Mouse (Mus musculus) retina, embryonic 14.5 days (tissue): ENCODE data around the gene Pax7.
A peak's percentile ranks its signal among the peaks of the same experiment; 100 is the strongest.

Experiments
- DNase-seq: peaks from one replicate; pipeline ENCODE4 v3.0.0-alpha.2; 2015; ENCODE audit warnings: low spot score

Gene Pax7

DNA sequence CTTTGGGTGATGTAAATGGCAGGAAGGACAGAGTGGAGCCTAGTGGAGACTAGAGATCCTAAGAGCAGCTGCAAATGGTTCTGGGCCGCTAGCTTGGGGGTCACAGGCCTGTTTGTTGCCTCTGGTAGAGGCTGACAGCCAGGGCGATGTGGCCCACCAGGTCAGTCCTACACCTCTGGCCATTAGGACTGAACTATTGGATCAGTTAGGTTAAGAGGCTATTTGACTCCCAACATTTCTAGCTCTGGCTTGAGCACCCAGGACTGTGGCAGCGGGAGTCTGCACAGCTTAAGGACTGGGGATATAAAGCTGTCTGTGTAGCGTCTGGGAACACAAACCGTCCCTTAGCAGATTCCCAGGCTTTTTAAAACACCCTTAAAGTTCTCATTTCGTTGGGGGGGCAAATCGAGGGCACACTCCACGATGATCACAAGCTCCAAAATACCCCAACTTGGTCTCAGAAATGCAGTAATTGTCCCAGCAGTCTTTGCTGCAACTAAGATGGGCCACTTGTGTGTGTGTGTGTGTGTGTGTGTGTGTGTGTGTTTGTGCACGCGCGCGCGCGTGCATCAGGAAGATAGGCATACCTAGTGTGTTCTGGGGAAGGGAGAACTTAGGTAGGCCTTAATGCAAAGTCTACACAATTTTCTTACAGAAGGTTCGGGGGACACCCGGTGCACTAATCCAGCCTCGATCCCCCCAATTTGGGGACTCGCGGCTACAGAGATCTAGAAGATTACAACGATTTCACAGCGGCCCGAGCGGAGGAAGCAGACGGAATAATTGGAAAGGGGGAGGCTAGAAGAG, 2.5 kb downstream of the Pax7 start:
- no peak for DNase-seq

DNA sequence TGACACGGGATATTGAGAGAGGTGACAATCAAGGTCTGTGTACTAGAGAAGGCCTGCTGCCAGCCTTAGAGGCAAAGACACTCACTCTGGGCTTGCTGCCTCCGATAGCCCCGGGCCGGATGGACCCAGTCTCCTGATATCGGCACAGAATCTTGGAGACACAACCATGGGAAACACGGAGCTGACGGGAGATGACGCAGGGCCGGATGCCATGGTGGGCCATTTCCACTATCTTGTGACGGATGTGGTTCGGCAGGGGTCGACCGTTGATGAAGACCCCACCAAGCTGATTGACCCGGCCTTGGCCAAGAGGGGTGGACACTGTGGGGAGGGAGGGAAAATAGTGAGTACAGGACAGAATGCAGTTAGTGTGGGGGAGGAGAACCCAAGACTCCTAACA, 3.3 kb downstream of the Pax7 start:
- DNase-seq = no peak

DNA sequence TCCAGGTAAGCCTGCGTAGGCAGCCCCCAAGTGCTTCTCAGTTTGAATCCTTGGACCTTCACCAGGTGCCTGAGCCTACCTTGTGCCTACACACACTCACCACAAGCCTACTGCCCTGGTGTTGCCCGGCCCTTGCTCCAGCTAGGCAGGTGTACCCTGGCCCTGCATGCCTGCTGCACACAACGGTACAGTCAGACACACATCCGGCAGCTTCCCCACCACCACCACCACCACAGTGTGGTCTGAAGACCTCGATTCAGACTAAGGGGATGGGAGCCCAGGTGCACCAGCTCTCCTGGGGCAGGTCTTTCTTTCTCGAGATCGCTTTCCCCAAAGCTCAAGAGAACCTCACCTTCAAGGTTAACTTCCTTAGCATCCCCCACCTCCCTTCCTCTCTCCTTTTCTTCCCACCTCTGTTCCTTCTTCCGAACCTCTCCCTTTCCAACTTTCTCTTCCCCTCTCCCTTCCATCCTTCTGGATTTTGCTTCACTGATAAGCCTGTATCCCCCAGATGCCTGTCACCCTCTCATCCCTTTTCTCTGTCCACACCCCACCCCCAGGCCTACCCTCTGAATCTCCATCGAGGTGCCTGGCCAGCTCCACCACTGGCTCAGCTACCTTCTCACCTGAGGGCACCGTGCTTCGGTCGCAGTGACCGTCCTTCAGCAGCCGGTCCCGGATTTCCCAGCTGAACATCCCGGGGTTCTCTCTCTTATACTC, 4.3 kb downstream of the Pax7 start:
- no peak for DNase-seq

DNA sequence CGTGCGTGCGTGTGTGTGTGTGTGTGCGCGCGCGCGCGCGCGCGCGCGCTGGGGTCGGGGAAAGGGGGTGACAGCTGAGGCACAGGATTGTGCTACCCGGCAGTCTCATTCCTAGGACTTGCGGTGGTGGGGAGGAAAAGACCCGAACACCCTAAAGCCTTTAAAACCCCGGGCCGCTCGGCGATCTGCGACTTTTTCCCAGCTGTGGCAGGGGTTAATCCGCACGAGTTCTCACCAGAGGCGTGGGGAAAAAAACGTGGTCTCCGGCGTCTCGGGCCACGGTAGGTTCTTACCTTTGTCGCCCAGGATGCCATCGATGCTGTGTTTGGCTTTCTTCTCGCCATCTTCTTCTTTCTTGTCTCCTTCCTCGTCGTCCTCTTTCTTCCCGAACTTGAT, 5.0 kb downstream of the Pax7 start:
- DNase-seq = no peak

DNA sequence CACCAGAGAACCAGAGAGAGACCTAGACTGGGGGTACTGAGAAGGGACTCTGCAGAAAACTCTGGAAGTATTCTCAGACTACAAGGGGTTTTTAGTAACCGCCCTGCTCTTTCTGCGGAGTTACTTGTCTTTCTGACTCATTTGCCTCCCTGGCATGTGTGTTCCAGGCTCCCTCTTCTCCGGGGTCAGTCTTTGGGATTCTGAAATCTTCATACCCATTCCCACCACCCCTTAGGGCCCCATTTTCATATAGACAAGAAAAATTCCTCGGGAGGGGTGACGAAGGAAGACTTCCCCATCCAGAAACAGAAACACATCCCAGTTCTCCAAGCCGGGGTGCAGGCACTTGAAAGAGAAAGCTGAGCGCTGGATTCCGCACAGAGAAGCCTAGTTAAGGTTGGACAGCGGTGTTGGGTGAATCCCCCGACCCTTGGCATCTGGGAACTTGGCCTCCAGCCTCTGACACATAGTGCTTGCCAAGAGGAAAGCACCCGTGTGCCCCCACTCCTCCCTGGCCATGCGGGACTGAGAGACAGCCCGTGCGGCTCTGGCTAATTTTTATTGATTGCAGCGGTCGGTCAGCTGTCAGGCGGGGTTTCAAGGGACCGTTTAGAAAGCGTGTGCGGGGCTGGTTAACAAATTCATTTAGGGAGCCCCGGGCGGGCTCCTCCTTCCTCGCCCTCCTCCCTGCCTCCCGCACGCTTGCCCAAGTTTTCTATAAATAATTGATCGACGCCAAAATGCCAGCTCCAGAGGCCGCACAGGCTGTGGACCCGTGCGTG, 5.6 kb downstream of the Pax7 start:
- DNase-seq = no peak

DNA sequence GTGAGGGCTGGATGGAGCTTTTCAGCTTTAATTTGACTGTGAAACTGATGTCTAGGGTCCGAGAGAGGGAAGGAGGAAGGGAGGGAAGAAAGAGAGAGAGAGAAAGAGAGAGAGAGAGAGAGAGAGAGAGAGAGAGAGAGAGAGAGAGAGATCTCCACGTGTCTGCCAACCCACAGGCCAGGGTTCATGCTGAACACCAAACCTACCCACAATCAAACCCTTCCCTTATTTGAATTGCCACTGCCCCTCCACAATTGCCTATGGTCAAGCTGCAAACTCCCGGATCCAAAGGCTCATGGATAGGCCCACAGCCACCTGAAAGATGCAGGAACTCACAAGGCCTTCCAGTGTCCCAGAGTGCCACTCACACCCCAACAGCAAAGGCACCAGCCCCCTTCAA, 7.1 kb downstream of the Pax7 start:
- no peak for DNase-seq

DNA sequence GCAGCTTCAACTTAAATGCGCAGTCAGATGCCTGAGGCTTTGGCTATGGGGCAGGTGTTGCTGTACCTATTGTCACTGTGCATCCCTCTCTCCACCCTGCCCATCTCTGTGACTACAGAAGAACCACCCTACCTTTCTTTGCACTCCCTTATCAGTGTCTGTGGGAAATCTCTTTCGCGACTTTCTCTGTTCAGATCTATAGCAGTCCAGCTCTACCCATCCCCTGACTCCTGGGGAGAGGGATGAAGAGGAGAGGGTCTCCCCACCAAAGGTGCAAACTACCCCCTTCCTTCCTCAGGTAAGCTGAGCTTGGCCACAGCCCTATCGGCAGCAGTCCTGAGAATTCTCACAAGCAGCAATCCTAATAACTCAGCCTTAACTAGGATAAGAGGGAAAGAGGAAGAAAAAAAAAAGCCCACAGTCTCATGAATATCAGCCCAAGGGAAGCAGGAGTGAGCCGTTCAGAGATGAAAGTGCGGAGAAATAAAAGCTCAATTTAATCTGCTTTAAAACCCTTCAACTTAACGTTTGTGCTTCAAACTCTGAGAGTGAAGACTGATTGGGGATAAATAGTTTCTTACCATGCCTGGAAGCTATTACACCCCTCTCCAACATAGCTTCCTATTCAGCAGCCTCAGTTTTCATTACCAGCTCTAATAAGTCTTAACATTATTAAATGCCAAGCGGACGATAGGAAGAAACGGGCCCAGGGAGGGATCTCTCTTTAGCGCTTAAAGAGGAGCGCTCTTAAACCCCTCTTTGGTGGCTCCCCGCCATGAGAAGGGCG, 7.8 kb downstream of the Pax7 start:
- no peak for DNase-seq

DNA sequence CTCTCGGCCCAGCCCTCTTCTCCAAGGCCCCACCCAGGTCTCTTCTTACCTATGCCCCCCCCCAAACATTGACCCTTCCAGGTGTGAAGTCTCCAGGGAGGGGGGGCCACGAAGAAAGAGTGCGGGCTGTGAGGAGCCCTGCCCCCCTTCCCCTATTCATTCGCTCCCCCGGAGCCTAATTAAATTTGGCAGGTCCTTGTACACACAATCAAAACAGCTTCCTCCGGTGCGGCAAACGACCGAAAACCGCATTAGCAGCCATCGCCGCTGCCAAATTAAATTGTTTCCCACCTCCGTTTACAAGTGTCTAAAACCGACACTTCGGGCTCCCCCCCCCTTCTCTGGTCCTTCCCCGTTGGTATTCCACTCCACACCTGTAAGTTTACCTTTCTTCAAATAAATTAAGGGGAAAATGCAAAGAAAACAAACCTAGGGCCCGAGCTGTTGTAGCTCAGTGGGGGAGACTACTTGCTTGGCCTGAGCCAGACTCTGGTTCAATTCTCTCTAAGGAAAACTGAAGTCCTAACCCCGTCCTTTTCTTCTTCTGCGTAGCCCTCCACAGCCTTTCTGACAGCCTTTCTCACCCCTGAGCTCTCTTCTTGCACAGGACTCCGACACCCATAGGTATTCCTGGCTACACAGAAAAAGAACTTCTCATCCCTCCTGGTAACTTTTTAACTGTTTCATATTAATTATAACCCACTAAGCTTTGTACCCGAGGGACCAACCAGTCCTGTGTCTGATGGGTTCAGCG, 8.6 kb downstream of the Pax7 start:
- DNase-seq = peak; percentile 49

DNA sequence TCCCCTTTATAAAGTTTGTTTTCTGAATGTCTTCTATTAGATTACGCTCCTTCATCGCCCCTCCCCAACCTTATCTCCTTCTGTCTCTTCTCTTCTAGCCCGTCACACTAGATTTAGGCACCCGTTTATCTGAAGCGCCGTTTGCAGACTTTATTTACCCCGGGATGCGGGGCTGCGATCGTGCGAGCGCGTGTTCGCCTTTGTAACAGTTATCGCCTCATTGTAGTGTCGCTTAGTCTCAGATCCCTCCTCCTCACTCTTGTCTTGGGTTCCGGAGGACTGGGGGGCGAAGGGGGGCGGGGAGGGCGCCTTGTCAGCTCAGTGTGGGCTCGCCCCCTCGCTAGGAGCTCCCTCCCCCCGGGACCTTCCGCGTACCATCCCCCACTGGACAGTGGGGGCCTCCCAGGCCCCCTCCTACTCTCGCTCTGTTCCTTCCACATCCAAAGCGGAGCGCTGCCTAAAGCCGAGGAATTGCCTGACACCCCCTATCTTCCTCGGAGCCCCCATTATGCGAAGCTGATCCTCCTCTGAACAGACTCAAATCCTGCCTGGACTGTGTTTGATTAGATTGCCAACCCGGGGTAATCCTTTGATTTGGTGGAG, 9.4 kb downstream of the Pax7 start:
- DNase-seq = no peak

DNA sequence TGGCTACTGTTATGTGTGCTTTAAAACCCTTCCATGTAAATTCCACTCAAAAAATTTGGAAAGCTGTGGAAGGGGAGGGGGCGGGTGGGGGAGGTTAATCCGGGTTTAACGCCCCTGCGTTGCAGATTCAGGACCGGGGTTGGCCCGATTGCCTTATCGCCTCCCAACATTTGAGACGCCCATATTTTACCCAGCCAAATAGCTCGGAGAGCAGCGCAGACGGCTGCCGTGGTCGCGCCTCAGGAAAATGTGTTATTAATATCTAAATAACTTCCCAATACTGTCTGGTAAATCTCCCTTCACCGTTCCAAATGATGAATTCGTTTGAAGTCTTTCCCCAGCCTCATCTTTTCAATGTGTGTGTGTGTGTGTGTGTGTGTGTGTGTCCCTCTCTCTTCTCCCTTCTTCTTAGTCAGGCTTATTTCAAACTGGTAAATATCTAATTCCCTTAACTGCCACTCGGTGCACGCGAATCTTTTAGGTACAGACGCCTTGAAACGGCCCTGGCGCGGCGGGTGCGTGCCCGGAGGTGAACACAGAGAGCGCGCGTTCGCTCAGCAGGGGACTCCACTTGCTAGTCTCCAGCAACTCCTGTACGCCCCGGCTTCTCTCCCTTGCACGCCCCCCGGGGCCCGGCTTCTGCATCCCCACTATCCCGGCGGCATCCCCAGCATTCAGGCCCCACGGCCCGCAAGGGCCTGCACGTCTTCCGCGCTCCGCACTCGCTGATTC, 10.0 kb downstream of the Pax7 start:
- DNase-seq = no peak

DNA sequence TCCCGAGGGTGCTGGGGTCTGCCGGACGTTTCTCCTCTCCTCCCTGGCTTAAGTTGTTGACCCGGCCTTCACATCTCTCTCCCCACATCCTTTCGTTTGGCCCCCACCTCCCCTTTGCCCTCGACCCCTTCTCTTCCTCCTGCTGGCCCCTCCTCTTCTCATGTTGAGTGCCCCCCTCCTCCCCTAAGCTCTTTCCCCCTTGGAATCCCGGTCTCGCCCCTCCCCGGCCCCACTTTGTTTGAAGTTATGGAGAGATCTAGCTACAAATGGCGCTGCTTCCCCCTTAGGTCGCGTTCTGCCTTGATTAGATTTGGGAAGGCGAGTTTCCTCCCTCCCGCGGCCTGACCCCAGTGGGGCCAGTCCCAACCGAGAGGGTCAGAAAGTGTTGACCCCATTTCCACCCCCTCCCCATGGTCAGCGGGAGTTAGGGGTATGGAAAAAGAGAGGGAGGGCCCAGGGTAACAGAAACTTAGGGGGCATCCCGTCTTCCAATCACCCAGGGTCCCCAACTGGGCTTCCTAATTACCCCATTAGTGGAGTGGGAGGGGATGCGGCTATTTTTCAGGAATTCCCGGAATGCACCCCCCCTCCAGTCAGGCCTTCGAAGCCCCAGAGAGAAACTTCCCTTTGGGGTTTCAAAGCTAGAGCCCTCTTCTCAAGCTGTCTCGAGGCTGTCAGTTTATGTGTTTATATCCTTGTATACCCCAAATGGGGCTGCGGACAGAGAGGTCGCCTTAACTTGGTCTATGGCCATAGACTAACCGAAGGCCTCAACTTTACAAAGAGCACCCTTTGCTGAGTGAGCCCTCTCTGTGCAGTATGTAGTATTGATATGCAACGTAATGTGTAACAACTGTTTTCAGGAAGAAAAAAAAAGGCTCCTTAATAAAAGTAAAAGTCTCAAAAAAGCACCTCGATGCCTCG, 10.9 kb downstream of the Pax7 start:
- no peak for DNase-seq

DNA sequence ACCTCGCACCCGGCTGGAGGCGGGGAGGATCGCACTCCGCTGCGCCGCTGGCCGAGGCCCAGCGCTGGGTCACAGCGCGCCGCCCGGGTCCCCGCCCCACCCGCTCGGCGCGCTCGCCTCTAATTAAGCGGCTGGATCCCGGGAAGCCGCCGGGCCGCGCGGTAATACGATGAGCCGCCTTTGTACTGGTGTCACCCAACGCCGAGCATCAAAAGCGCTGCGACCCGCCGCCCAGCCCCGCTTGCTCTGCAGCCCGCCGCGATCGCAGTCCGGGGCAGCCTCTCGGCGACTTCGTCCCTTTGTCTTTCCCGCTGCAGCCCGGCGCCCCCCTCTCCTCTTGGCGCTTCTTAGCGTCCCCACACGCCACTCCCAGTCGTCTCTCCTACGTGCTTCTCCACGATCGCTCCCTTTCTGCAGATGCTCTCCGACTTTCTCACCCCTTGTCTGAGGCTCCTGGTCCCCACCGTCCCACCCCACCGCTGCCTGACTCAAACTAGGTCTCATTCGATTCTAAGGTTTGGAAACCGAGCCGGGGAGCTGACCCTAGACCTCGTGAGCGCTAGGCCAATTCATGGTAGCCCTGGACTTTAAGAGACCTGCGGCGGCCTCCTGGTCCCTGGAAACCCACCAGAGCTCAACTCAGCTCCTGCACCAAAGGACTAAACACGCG, 11.7 kb downstream of the Pax7 start:
- peak; percentile 80 for DNase-seq

DNA sequence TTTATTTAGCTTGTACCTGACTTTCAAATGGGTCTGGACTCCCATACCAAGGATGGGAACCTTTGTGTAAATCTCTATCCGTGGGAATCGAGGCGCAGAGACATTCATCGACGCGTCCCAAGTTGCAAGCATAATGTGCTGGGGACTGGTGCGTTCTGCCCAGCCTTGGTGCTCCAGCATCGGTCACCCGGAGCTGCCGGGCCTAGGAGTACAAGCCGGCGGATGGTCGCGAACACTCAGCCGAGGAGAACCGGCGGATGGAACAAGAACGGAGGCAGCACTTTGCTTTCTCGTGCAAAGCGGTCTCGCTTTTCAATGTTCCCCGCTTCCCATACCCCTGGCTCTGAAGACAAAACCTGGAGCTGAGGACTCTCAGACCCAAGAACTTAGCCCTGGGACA, 12.3 kb downstream of the Pax7 start:
- DNase-seq = no peak

DNA sequence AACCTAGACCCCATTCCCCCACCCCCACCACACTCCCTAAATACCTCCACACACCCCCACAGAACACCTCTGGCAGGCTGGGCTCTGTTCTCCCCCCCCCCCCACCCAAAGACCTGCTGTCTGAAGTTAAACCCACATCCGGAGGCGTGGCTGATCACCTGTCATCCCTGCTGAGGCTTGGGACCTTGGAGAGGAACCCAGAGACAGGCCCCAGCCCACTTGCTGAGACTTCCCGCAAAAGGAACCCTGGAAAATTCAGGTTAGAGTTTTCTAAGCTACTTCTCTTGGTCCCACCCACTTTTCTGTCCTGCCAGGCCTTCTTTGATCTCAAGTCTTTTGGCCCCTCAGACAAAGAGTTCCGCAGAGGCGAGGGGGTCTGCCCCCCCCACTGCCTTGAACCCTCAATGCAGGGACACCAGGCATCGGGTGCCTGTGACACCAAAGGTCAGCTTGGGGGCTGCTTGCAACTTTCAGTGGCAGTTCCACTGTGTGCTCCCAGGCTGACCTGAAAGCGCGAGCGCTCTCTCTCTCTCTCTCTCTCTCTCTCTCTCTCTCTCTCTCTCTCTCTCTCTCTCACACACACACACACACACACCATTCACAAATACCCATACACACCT, 13.8 kb downstream of the Pax7 start:
- DNase-seq = no peak

DNA sequence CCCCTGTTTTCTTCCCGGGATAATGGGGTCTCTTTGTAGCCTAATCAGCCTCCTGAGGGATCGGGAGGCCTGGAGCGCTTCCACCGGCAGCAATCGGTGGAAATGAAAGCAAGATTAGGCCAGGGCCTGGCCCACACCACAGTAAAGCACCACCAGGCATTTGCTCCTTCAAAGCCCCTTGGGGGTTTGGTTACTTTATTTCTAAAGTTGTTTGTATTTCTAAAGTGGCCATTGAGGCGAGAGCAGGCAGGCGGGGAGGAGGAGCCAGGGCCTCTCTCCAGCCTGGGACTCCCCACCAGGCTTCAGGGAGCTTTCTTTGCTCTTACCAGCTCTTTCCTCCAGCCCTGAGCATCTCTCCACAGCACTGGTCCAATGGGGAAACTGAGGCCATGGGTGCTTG, 15.2 kb downstream of the Pax7 start:
- no peak for DNase-seq

DNA sequence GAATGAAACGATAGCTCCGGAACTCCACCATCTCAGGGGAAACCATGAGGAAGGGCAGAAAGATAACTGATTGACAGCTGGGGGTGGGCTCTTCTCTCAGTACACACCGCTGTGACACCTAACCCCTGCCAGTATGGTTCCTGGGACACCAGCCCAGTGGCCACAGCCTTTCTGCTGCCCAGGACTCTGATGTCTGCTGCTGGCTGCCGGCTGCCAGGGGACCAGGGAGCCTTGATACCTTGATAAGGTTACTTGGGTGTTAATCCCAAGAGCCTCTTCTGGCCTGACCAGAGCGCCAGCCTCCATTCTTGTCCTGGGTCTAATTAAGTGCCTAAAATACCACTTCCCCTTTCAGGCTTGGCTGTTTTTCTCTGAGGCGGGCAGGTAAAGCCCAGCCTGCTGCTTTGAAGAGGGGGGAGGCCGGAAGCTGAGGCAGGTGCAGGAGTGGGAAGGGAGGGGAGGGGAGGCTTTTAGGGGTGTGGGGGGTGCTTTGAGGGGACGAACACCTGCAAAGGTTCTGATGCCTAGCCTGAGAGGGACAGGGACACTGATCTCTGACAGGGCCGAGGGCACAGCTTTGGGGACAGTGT, 19.9 kb downstream of the Pax7 start:
- DNase-seq = no peak

DNA sequence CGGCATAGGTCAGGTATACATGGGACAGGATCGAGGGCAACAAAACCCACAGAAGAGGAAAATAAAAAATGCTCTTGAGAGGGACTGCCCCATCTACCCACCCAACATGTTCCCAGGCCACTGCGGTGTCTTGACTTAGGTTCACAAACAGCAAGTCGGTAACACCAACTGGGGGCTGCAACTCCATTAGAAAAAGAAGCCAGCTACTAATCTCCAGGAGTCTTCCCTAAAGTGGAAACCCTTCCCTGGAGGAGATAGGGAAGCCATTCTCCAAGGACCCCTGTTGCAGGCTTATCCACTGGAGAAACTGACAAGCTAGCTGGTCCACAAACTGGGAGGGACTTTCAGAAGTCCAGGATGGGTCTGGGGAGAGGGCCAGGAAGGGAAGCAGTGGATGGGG, 21.4 kb downstream of the Pax7 start:
- no peak for DNase-seq

DNA sequence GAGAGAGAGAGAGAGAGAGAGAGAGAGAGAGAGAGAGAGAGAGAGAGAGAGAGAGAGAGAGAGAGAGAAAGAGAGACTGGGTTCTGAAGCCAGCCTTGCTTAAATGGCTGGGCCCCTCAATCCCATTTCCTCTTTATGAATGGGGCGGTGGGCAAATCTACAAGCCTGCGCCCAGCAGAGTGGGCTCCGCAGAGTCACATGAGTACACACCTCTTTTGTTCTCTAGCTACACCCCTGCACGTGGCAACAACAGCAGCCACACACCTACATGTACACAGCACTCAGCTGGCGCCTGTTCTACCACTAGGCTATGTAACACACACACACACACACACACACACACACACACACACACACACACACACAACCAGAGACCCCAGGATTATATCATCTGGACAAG, 21.9 kb downstream of the Pax7 start:
- DNase-seq = no peak
